Mouse (Mus musculus): Measurements from ENCODE around the gene Grik4. TPM values are rescaled to one million over a fixed set of nuclear protein-coding genes. Genes with fewer than 3 reads are reported as not detected.

Grik4 gene
- polyA plus RNA-seq, 1 experiment from 2014 or later: 2.2 TPM

- Histone ChIP-seq H3K36me3 (ENCODE audit: control insufficient read depth, insufficient read depth, low read length) (no peaks in the 10 kb centered on the region), H3K4me1 (replicated peaks; ENCODE audit: control insufficient read depth, insufficient read depth, low read length) (no peaks in the 10 kb centered on the region), H3K4me2 (no peak overlapping the region), H3K9me3 (ENCODE audit: control insufficient read depth, low read length) (no peaks in the 10 kb centered on the region), H3K9ac (ENCODE audit: low read depth, low read length) (no peak overlapping the region), H3K27me3 (replicated peaks; ENCODE audit: control insufficient read depth, insufficient read depth, low read length) (no peaks in the 10 kb centered on the region), H3K4me3 (ENCODE audit: low read depth, low read length) (no peak overlapping the region), H3K27ac (ENCODE audit: low read depth, low read length) (no peak overlapping the region)
- DNase-seq (ENCODE audit: low spot score) (no peak), ATAC-seq (replicated peaks; ENCODE audit: low FRiP score) (no peak)
- 85% methylated on average over 7 of the region's 7 CpGs for WGBS
Observed at GRCm38 (mm10) chr9:42958401-42958800, 14.1 kb upstream of the Grik4 start.

- no peaks in the 10 kb centered on the region for H3K4me1 ChIP-seq (replicated peaks; ENCODE audit: control insufficient read depth, insufficient read depth, low read length)
- H3K4me3 ChIP-seq (ENCODE audit: low read depth, low read length): no peak overlapping the region
- H3K9ac ChIP-seq (ENCODE audit: low read depth, low read length): no peak overlapping the region
- H3K27ac ChIP-seq (ENCODE audit: low read depth, low read length): no peak overlapping the region
- DNase-seq (ENCODE audit: low spot score) (no peak), ATAC-seq (replicated peaks; ENCODE audit: low FRiP score) (no peak)
- no peaks in the 10 kb centered on the region for H3K36me3 ChIP-seq (ENCODE audit: control insufficient read depth, insufficient read depth, low read length)
- peaks cover 31% of the 10 kb centered on the region for H3K27me3 ChIP-seq (replicated peaks; ENCODE audit: control insufficient read depth, insufficient read depth, low read length)
- no peak overlapping the region for H3K4me2 ChIP-seq
- H3K9me3 ChIP-seq (ENCODE audit: control insufficient read depth, low read length): no peaks in the 10 kb centered on the region
- WGBS: 47% methylated on average over 1 of the region's 1 CpGs
Observed at GRCm38 (mm10) chr9:42948381-42948780, 4.1 kb upstream of the Grik4 start.

- DNase-seq (ENCODE audit: low spot score) (no peak), ATAC-seq (replicated peaks; ENCODE audit: low FRiP score) (no peak)
- H3K4me1 ChIP-seq (replicated peaks; ENCODE audit: control insufficient read depth, insufficient read depth, low read length): no peaks in the 10 kb centered on the region
- H3K4me3 ChIP-seq (ENCODE audit: low read depth, low read length): no peak overlapping the region
- H3K9me3 ChIP-seq (ENCODE audit: control insufficient read depth, low read length): no peaks in the 10 kb centered on the region
- H3K27me3 ChIP-seq (replicated peaks; ENCODE audit: control insufficient read depth, insufficient read depth, low read length): peaks cover 61% of the 10 kb centered on the region
- peak overlapping the region; percentile 88 for H3K4me2 ChIP-seq
- no peak overlapping the region for H3K9ac ChIP-seq (ENCODE audit: low read depth, low read length)
- H3K36me3 ChIP-seq (ENCODE audit: control insufficient read depth, insufficient read depth, low read length): no peaks in the 10 kb centered on the region
- WGBS: 45% methylated on average over 7 of the region's 7 CpGs
- no peak overlapping the region for H3K27ac ChIP-seq (ENCODE audit: low read depth, low read length)
Observed at GRCm38 (mm10) chr9:42945174-42945573, 881 bp upstream of the Grik4 start.

- Histone ChIP-seq H3K4me1 (replicated peaks; ENCODE audit: control insufficient read depth, insufficient read depth, low read length) (no peaks in the 10 kb centered on the region), H3K27ac (ENCODE audit: low read depth, low read length) (no peak overlapping the region), H3K9ac (ENCODE audit: low read depth, low read length) (peak overlapping the region; percentile 43; the same call in 1 of the 2 replicates), H3K9me3 (ENCODE audit: control insufficient read depth, low read length) (no peaks in the 10 kb centered on the region), H3K4me2 (peak overlapping the region; percentile 88), H3K27me3 (replicated peaks; ENCODE audit: control insufficient read depth, insufficient read depth, low read length) (peaks cover 66% of the 10 kb centered on the region), H3K36me3 (ENCODE audit: control insufficient read depth, insufficient read depth, low read length) (no peaks in the 10 kb centered on the region), H3K4me3 (ENCODE audit: low read depth, low read length) (peak overlapping the region; percentile 50)
- DNase-seq (ENCODE audit: low spot score) (peak; percentile 86), ATAC-seq (replicated peaks; ENCODE audit: low FRiP score) (peak; percentile 82)
- 2% methylated on average over 49 of the region's 52 CpGs for WGBS
Observed at GRCm38 (mm10) chr9:42944536-42945006, 278 bp upstream of the Grik4 start.

- 8% methylated on average over 9 of the region's 9 CpGs for WGBS
- H3K9ac ChIP-seq (ENCODE audit: low read depth, low read length): no peak overlapping the region
- ATAC-seq (replicated peaks; ENCODE audit: low FRiP score) (no peak), DNase-seq (ENCODE audit: low spot score) (peak; percentile 34)
- H3K27ac ChIP-seq (ENCODE audit: low read depth, low read length): no peak overlapping the region
- H3K4me1 ChIP-seq (replicated peaks; ENCODE audit: control insufficient read depth, insufficient read depth, low read length): no peaks in the 10 kb centered on the region
- no peaks in the 10 kb centered on the region for H3K9me3 ChIP-seq (ENCODE audit: control insufficient read depth, low read length)
- H3K27me3 ChIP-seq (replicated peaks; ENCODE audit: control insufficient read depth, insufficient read depth, low read length): peaks cover 70% of the 10 kb centered on the region
- peak overlapping the region; percentile 88 for H3K4me2 ChIP-seq
- peak overlapping the region; percentile 50 for H3K4me3 ChIP-seq (ENCODE audit: low read depth, low read length)
- H3K36me3 ChIP-seq (ENCODE audit: control insufficient read depth, insufficient read depth, low read length): no peaks in the 10 kb centered on the region
Observed at GRCm38 (mm10) chr9:42943057-42943529, 1.2 kb downstream of the Grik4 start.

- Histone ChIP-seq H3K4me3 (ENCODE audit: low read depth, low read length) (no peak overlapping the region), H3K36me3 (ENCODE audit: control insufficient read depth, insufficient read depth, low read length) (no peaks in the 10 kb centered on the region), H3K27me3 (replicated peaks; ENCODE audit: control insufficient read depth, insufficient read depth, low read length) (peaks cover 70% of the 10 kb centered on the region), H3K27ac (ENCODE audit: low read depth, low read length) (no peak overlapping the region), H3K9me3 (ENCODE audit: control insufficient read depth, low read length) (no peaks in the 10 kb centered on the region), H3K4me1 (replicated peaks; ENCODE audit: control insufficient read depth, insufficient read depth, low read length) (no peaks in the 10 kb centered on the region), H3K4me2 (no peak overlapping the region), H3K9ac (ENCODE audit: low read depth, low read length) (no peak overlapping the region)
- no peak for ATAC-seq (replicated peaks; ENCODE audit: low FRiP score)
- DNase-seq (ENCODE audit: low spot score): no peak
- WGBS: 53% methylated on average over 4 of the region's 4 CpGs
Observed at GRCm38 (mm10) chr9:42942148-42942547, 2.1 kb downstream of the Grik4 start.

GRCm38 (mm10) chr9:42932146-42932545 is 12.1 kb downstream of the Grik4 start:
- ATAC-seq (replicated peaks; ENCODE audit: low FRiP score) (no peak), DNase-seq (ENCODE audit: low spot score) (no peak)
- Histone ChIP-seq H3K9ac (ENCODE audit: low read depth, low read length) (no peak overlapping the region), H3K27me3 (replicated peaks; ENCODE audit: control insufficient read depth, insufficient read depth, low read length) (peaks cover 7% of the 10 kb centered on the region; the same call in 1 of the 2 replicates), H3K36me3 (ENCODE audit: control insufficient read depth, insufficient read depth, low read length) (no peaks in the 10 kb centered on the region), H3K4me1 (replicated peaks; ENCODE audit: control insufficient read depth, insufficient read depth, low read length) (no peaks in the 10 kb centered on the region), H3K4me3 (ENCODE audit: low read depth, low read length) (no peak overlapping the region), H3K9me3 (ENCODE audit: control insufficient read depth, low read length) (no peaks in the 10 kb centered on the region), H3K27ac (ENCODE audit: low read depth, low read length) (no peak overlapping the region), H3K4me2 (no peak overlapping the region)
- 57% methylated on average over 7 of the region's 7 CpGs for WGBS

- Histone ChIP-seq H3K9ac (ENCODE audit: low read depth, low read length) (no peak overlapping the region), H3K27ac (ENCODE audit: low read depth, low read length) (no peak overlapping the region), H3K4me2 (no peak overlapping the region), H3K27me3 (replicated peaks; ENCODE audit: control insufficient read depth, insufficient read depth, low read length) (peaks cover 7% of the 10 kb centered on the region; the same call in 1 of the 2 replicates), H3K4me1 (replicated peaks; ENCODE audit: control insufficient read depth, insufficient read depth, low read length) (no peaks in the 10 kb centered on the region), H3K36me3 (ENCODE audit: control insufficient read depth, insufficient read depth, low read length) (no peaks in the 10 kb centered on the region), H3K4me3 (ENCODE audit: low read depth, low read length) (no peak overlapping the region), H3K9me3 (ENCODE audit: control insufficient read depth, low read length) (no peaks in the 10 kb centered on the region)
- WGBS: 71% methylated on average over 10 of the region's 10 CpGs
- no peak for DNase-seq (ENCODE audit: low spot score)
- ATAC-seq (replicated peaks; ENCODE audit: low FRiP score): no peak
Observed at GRCm38 (mm10) chr9:42927498-42927897, 16.8 kb downstream of the Grik4 start.

- H3K4me2 ChIP-seq: no peak overlapping the region
- H3K9ac ChIP-seq (ENCODE audit: low read depth, low read length): no peak overlapping the region
- H3K9me3 ChIP-seq (ENCODE audit: control insufficient read depth, low read length): no peaks in the 10 kb centered on the region
- H3K27me3 ChIP-seq (replicated peaks; ENCODE audit: control insufficient read depth, insufficient read depth, low read length): 0 out of 2 replicates have a peak, but pooled peaks cover under 1% of the 10 kb centered on the region
- no peak overlapping the region for H3K27ac ChIP-seq (ENCODE audit: low read depth, low read length)
- no peaks in the 10 kb centered on the region for H3K36me3 ChIP-seq (ENCODE audit: control insufficient read depth, insufficient read depth, low read length)
- ATAC-seq (replicated peaks; ENCODE audit: low FRiP score) (no peak), DNase-seq (ENCODE audit: low spot score) (no peak)
- 69% methylated on average over 6 of the region's 6 CpGs for WGBS
- H3K4me1 ChIP-seq (replicated peaks; ENCODE audit: control insufficient read depth, insufficient read depth, low read length): no peaks in the 10 kb centered on the region
- H3K4me3 ChIP-seq (ENCODE audit: low read depth, low read length): no peak overlapping the region
Observed at GRCm38 (mm10) chr9:42926564-42926963, 17.7 kb downstream of the Grik4 start.
